Mouse (Mus musculus) cerebellum, adult 2 months (tissue): ENCODE results near the gene Aimp2.

Experiments
- CTCF ChIP-seq: fragments of 200-500 bp; IDR thresholded peaks from 2 replicates; pipeline ENCODE4 v1.5.1; 2011; ENCODE audit warnings: low read depth, mild to moderate bottlenecking, control low read depth, low read length, moderate library complexity, borderline replicate concordance; ENCODE audit not compliant: insufficient read depth
- POLR2A ChIP-seq: fragments of 200-500 bp; IDR thresholded peaks from 2 replicates; pipeline ENCODE4 v1.6.1; 2011; ENCODE audit warnings: low read length, control low read depth, borderline replicate concordance; ENCODE audit not compliant: insufficient read depth

DNA sequence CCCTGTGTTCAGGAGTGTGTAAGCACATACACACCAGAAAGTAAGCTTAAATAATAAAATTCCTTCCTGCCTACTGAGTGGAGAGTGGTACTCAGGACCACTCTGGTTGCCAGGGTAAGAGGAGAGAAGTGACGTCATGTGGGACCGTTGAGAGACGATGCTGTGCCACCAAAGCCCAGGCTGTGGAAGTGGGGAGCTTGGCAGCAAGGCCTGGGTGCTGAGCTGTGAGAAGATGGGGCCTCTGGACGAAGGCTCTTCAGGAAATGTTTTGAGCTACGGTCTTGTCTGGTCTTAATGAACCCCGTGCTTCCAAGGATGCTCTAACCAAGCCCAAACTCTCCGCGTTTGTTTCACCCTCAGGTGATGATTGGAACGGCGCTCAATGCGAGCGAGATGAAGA lies 21.0 kb upstream of the Aimp2 start:
- TF ChIP-seq POLR2A (no peak), CTCF (no peak)
